In genomic region chr2:28517206-28517909, GRCm38 (mm10) we compare ENCODE assay signal across 8 mouse cellular contexts. TPM values are rescaled to one million over a fixed set of nuclear protein-coding genes. Genes with fewer than 3 reads are reported as not detected.
DNase-seq lines count a peak whose midpoint lies in the region; ATAC-seq lines count a peak whose summit lies in the region.

No protein-coding gene starts in this region.

- H3K4me3 ChIP-seq in heart, embryonic 11.5 days (ENCODE audit: low read depth, low read length), result no peak overlapping the region
- no peak overlapping the region for H3K4me3 ChIP-seq in embryonic facial prominence, embryonic 10.5 days
- H3K4me3 ChIP-seq in heart, embryonic 14.5 days (ENCODE audit: control insufficient read depth in 1 of 2, insufficient read depth in 1 of 2, low read depth in 1 of 2, low read length in 2 of 2), result no peak overlapping the region
- H3K4me3 ChIP-seq in megakaryocyte, embryonic 14.5 days (replicated peaks), result peak overlapping the region; percentile 38

- no peak overlapping the region for H3K27ac ChIP-seq in heart, embryonic 11.5 days (ENCODE audit: low read depth, low read length)
- peak overlapping the region; percentile 35; the same call in 1 of the 2 replicates for H3K27ac ChIP-seq in embryonic facial prominence, embryonic 10.5 days (replicated peaks)
- H3K27ac ChIP-seq in heart, embryonic 14.5 days (replicated peaks in 1 of 2; ENCODE audit: control insufficient read depth in 1 of 2, insufficient read depth in 1 of 2, low read depth in 2 of 2, low read length in 2 of 2), result no peak overlapping the region

- H3K4me2 ChIP-seq in heart, embryonic 11.5 days, result no peak overlapping the region
- H3K4me2 ChIP-seq in heart, embryonic 14.5 days (ENCODE audit: low read length), result no peak overlapping the region

- WGBS in heart, embryonic 11.5 days (ENCODE audit: insufficient replicate concordance), result 32% methylated on average over 5 of the region's 5 CpGs
- 43% methylated on average over 5 of the region's 5 CpGs for WGBS in embryonic facial prominence, embryonic 10.5 days
- WGBS in heart, embryonic 14.5 days, result 43% methylated on average over 5 of the region's 5 CpGs

- peaks cover 14% of the 10 kb centered on the region for H3K4me1 ChIP-seq in heart, embryonic 11.5 days (ENCODE audit: control insufficient read depth, insufficient read depth, low read length)
- peaks cover 72% of the 10 kb centered on the region for H3K4me1 ChIP-seq in embryonic facial prominence, embryonic 10.5 days
- H3K4me1 ChIP-seq in heart, embryonic 14.5 days (ENCODE audit: control insufficient read depth in 2 of 2, insufficient read depth in 2 of 2, low read length in 2 of 2), result peaks cover 11 to 19% of the 10 kb centered on the region in 2 experiments
- peaks cover 64% of the 10 kb centered on the region for H3K4me1 ChIP-seq in megakaryocyte, embryonic 14.5 days

- DNase-seq in heart, adult 11 months, result peak; percentile 97
- peak; percentile 80 for DNase-seq in adrenal gland, adult 8-10 months
- DNase-seq in embryonic facial prominence, embryonic 10.5 days (ENCODE audit: low spot score), result peak; percentile 80
- peak; percentile 91 to 97 for DNase-seq in kidney, postnatal 36 days
- DNase-seq in spleen, adult 18-20 months, result peak; percentile 66 to 88

- H3K9me3 ChIP-seq in heart, embryonic 11.5 days (replicated peaks; ENCODE audit: control insufficient read depth, low read length), result no peaks in the 10 kb centered on the region
- no peaks in the 10 kb centered on the region for H3K9me3 ChIP-seq in embryonic facial prominence, embryonic 10.5 days
- H3K9me3 ChIP-seq in heart, embryonic 14.5 days (ENCODE audit: control insufficient read depth, low read length), result no peaks in the 10 kb centered on the region
- H3K9me3 ChIP-seq in megakaryocyte, embryonic 14.5 days, result no peaks in the 10 kb centered on the region

- H3K27me3 ChIP-seq in heart, embryonic 11.5 days (ENCODE audit: control insufficient read depth, insufficient read depth, low read length), result peaks cover 8% of the 10 kb centered on the region; the same call in 1 of the 2 replicates
- peaks cover 3% of the 10 kb centered on the region; the same call in 1 of the 2 replicates for H3K27me3 ChIP-seq in embryonic facial prominence, embryonic 10.5 days (replicated peaks; ENCODE audit: low read depth, poor library complexity, severe bottlenecking)
- no peaks in the 10 kb centered on the region for H3K27me3 ChIP-seq in heart, embryonic 14.5 days (ENCODE audit: control insufficient read depth, insufficient read depth, low read length)
- H3K27me3 ChIP-seq in megakaryocyte, embryonic 14.5 days (replicated peaks), result peaks cover 59% of the 10 kb centered on the region

- ATAC-seq in heart, embryonic 11.5 days (replicated peaks; ENCODE audit: insufficient number of reproducible peaks, low FRiP score, low TSS enrichment), result no peak
- peak; percentile 37; the same call in 1 of the 2 replicates for ATAC-seq in heart, embryonic 14.5 days (ENCODE audit: insufficient number of reproducible peaks, insufficient read depth, low FRiP score, low read depth)

- H3K36me3 ChIP-seq in heart, embryonic 11.5 days (ENCODE audit: control insufficient read depth, insufficient read depth, low read length), result no peaks in the 10 kb centered on the region
- H3K36me3 ChIP-seq in embryonic facial prominence, embryonic 10.5 days (replicated peaks), result peaks cover 12% of the 10 kb centered on the region
- no peaks in the 10 kb centered on the region for H3K36me3 ChIP-seq in heart, embryonic 14.5 days (ENCODE audit: control insufficient read depth, insufficient read depth, low read length)
- H3K36me3 ChIP-seq in megakaryocyte, embryonic 14.5 days (replicated peaks; ENCODE audit: low read length), result no peaks in the 10 kb centered on the region

- H3K9ac ChIP-seq in heart, embryonic 11.5 days (ENCODE audit: low read depth, low read length), result no peak overlapping the region
- H3K9ac ChIP-seq in heart, embryonic 14.5 days (ENCODE audit: low read length), result no peak overlapping the region

RNA-seq across cellular contexts. Expression of gene Ralgds, which starts 4.4 kb away (rescaled TPM):
- polyA plus RNA-seq in heart, embryonic 11.5 days (2014; fragmentation: Nextera tagmentation; extraction: Ambion mirVana), result 12.2 and 12.5 TPM in 2 replicates
- total RNA-seq in adrenal gland, adult 8-10 months (2022), result 10 to 100 TPM; 33.3 to 51.0 (median 38.6) TPM
- polyA plus RNA-seq in embryonic facial prominence, embryonic 10.5 days (2016; fragmentation: Nextera tagmentation; extraction: Ambion mirVana), result 36.7 and 44.2 TPM in 2 replicates
- polyA plus RNA-seq in heart, embryonic 14.5 days (2014; fragmentation: Nextera tagmentation; extraction: Ambion mirVana), result 20.1 and 21.1 TPM in 2 replicates
- 1.3 and 6.7 TPM in 2 replicates for polyA plus RNA-seq in megakaryocyte, embryonic 14.5 days (2012; ENCODE audit: insufficient read depth, low replicate concordance)

RNA-seq across cellular contexts. Expression of gene Gm10134, which starts 11.5 kb away (rescaled TPM):
- polyA plus RNA-seq in heart, embryonic 11.5 days (2014; fragmentation: Nextera tagmentation; extraction: Ambion mirVana), result not detected in 2 replicates
- 1 to 10 TPM; 3.0 to 5.1 (median 4.7) TPM for total RNA-seq in adrenal gland, adult 8-10 months (2022)
- not detected in 2 replicates for polyA plus RNA-seq in embryonic facial prominence, embryonic 10.5 days (2016; fragmentation: Nextera tagmentation; extraction: Ambion mirVana)
- 0.86 and 1.1 TPM in 2 replicates for polyA plus RNA-seq in heart, embryonic 14.5 days (2014; fragmentation: Nextera tagmentation; extraction: Ambion mirVana)
- not detected in 2 replicates for polyA plus RNA-seq in megakaryocyte, embryonic 14.5 days (2012; ENCODE audit: insufficient read depth, low replicate concordance)

RNA-seq across cellular contexts. Expression of gene Gbgt1, which starts 20.7 kb away (rescaled TPM):
- polyA plus RNA-seq in heart, embryonic 11.5 days (2014; fragmentation: Nextera tagmentation; extraction: Ambion mirVana), result 0.17 and 0.27 TPM in 2 replicates
- 10 to 100 TPM in 1 of 4 experiments, 1 to 10 TPM in 3; 4.8 to 12.6 (median 6.7) TPM for total RNA-seq in adrenal gland, adult 8-10 months (2022)
- 0.22 TPM in 1 of 2 replicates, not detected in the other for polyA plus RNA-seq in embryonic facial prominence, embryonic 10.5 days (2016; fragmentation: Nextera tagmentation; extraction: Ambion mirVana)
- not detected in 2 replicates for polyA plus RNA-seq in heart, embryonic 14.5 days (2014; fragmentation: Nextera tagmentation; extraction: Ambion mirVana)
- polyA plus RNA-seq in megakaryocyte, embryonic 14.5 days (2012; ENCODE audit: insufficient read depth, low replicate concordance), result 0.85 TPM in 1 of 2 replicates, not detected in the other

RNA-seq across cellular contexts. Expression of gene Cel, which starts 45.8 kb away (rescaled TPM):
- not detected in 2 replicates for polyA plus RNA-seq in heart, embryonic 11.5 days (2014; fragmentation: Nextera tagmentation; extraction: Ambion mirVana)
- not detected for total RNA-seq in adrenal gland, adult 8-10 months (2022)
- not detected in 2 replicates for polyA plus RNA-seq in embryonic facial prominence, embryonic 10.5 days (2016; fragmentation: Nextera tagmentation; extraction: Ambion mirVana)
- not detected in 2 replicates for polyA plus RNA-seq in heart, embryonic 14.5 days (2014; fragmentation: Nextera tagmentation; extraction: Ambion mirVana)
- polyA plus RNA-seq in megakaryocyte, embryonic 14.5 days (2012; ENCODE audit: insufficient read depth, low replicate concordance), result not detected in 2 replicates

RNA-seq across cellular contexts. Expression of gene Mrps2, which starts 49.5 kb away (rescaled TPM):
- 60.6 and 63.9 TPM in 2 replicates for polyA plus RNA-seq in heart, embryonic 11.5 days (2014; fragmentation: Nextera tagmentation; extraction: Ambion mirVana)
- total RNA-seq in adrenal gland, adult 8-10 months (2022), result 10 to 100 TPM; 39.7 to 52.1 (median 46.1) TPM
- polyA plus RNA-seq in embryonic facial prominence, embryonic 10.5 days (2016; fragmentation: Nextera tagmentation; extraction: Ambion mirVana), result 68.5 and 71.9 TPM in 2 replicates
- 47.9 and 50.9 TPM in 2 replicates for polyA plus RNA-seq in heart, embryonic 14.5 days (2014; fragmentation: Nextera tagmentation; extraction: Ambion mirVana)
- polyA plus RNA-seq in megakaryocyte, embryonic 14.5 days (2012; ENCODE audit: insufficient read depth, low replicate concordance), result 16.4 and 20.2 TPM in 2 replicates
